Mouse (Mus musculus) ES-E14 (cell line): ENCODE measurements around the gene Tkt. TPM values are rescaled to one million over a fixed set of nuclear protein-coding genes. Genes with fewer than 3 reads are reported as not detected.

Experiments used
- DNase-seq: peaks from one replicate; pipeline ENCODE4 v3.0.0-alpha.2; 2013; ENCODE audit warnings: low read depth, low spot score
- H3K27ac ChIP-seq: 2 replicates; pipeline ENCODE4 v1.5.1; 2012; ENCODE audit warnings: low read depth, mild to moderate bottlenecking, low read length, moderate library complexity, mixed read lengths; ENCODE audit not compliant: poor library complexity, insufficient read depth, severe bottlenecking
- H3K36me3 ChIP-seq: 2 replicates; pipeline ENCODE4 v1.6.1; 2012; ENCODE audit warnings: mild to moderate bottlenecking, low read length, moderate library complexity, mixed read lengths; ENCODE audit not compliant: control insufficient read depth, poor library complexity, insufficient read depth, severe bottlenecking
- H3K4me1 ChIP-seq, 2 experiments: fragments of 150-350 bp in 1 of 2; sonication (generic) in 1 of 2; 2 replicates each; pipeline ENCODE4 v1.6.1; 2012; ENCODE audit warnings: low read length in 2 of 2, mild to moderate bottlenecking in 1 of 2, mixed read lengths in 1 of 2; ENCODE audit not compliant: control insufficient read depth in 2 of 2, insufficient read depth in 2 of 2, poor library complexity in 1 of 2
- H3K4me3 ChIP-seq, 2 experiments: fragments of 150-350 bp in 1 of 2; sonication (generic) in 1 of 2; 2 replicates each; pipeline ENCODE4 v1.5.1; 2012; ENCODE audit warnings: low read length in 2 of 2, low read depth in 1 of 2, mild to moderate bottlenecking in 1 of 2, mixed read lengths in 1 of 2; ENCODE audit not compliant: insufficient read depth in 1 of 2, poor library complexity in 1 of 2, severe bottlenecking in 1 of 2
- H3K9ac ChIP-seq: 2 replicates; pipeline ENCODE4 v1.6.1; 2012; ENCODE audit warnings: low read depth, mild to moderate bottlenecking, low read length, mixed read lengths; ENCODE audit not compliant: poor library complexity, insufficient read depth, severe bottlenecking
- H3K9me3 ChIP-seq: fragments of 150-350 bp; sonication (generic); 2 replicates; pipeline ENCODE4 v1.6.1; 2012; ENCODE audit warnings: low read depth, mild to moderate bottlenecking, low read length; ENCODE audit not compliant: control insufficient read depth, insufficient read depth
- CHD2 ChIP-seq: IDR thresholded peaks from 2 replicates; pipeline ENCODE4 v1.6.1; 2014; ENCODE audit warnings: mild to moderate bottlenecking, low read depth, low read length, inconsistent platforms
- HCFC1 ChIP-seq: IDR thresholded peaks from 2 replicates; pipeline ENCODE4 v1.6.1; 2012; ENCODE audit warnings: low read length, inconsistent platforms, borderline replicate concordance; ENCODE audit not compliant: insufficient read depth
- MAFK ChIP-seq: IDR thresholded peaks from 2 replicates; pipeline ENCODE4 v1.6.1; 2014; ENCODE audit warnings: mild to moderate bottlenecking, low read depth, low read length, inconsistent platforms; ENCODE audit not compliant: insufficient read depth
- ZC3H11A ChIP-seq: IDR thresholded peaks from 2 replicates; pipeline ENCODE4 v1.6.1; 2012; ENCODE audit warnings: low read depth, mild to moderate bottlenecking, inconsistent platforms, low read length, borderline replicate concordance
- ZNF384 ChIP-seq: IDR thresholded peaks from 2 replicates; pipeline ENCODE4 v1.6.1; 2012; ENCODE audit warnings: low read depth, low read length, inconsistent platforms
- in situ Hi-C, 2 experiments: fragments of 600-800 bp; cut with MboI; formaldehyde crosslinking; loops; one replicate each; pipeline ENCODE4 v1.15.1; 2025; ENCODE audit warnings: low sequenced_read_pairs in 2 of 2, inconsistent platforms in 1 of 2; ENCODE audit not compliant: unreplicated experiment in 2 of 2
- total RNA-seq: library from RNA; depleted of rRNA; stranded (reverse); fragments of 300-350 nt; gene quantifications from 2 replicates; pipeline ENCODE4 v1.2.3, GENCODE M21; 2012

Tkt gene
- total RNA-seq, 1 experiment, result 740 TPM

- in situ Hi-C loops, result no loop called here
- H3K36me3 ChIP-seq, result peaks cover 89% of the 10 kb centered on the region
- TF ChIP-seq ZNF384, result no peak
- no peak for TF ChIP-seq HCFC1
- TF ChIP-seq MAFK, result no peak
- no peak for TF ChIP-seq CHD2
- no peak for TF ChIP-seq ZC3H11A
- peaks cover 0 to 12% of the 10 kb centered on the region in 2 experiments; a peak in 2 of 4 replicates for H3K4me1 ChIP-seq
- H3K4me3 ChIP-seq, result no peak overlapping the region
- DNase-seq, result no peak
- no peak overlapping the region for H3K9ac ChIP-seq
- H3K9me3 ChIP-seq, result no peaks in the 10 kb centered on the region
- H3K27ac ChIP-seq, result no peak overlapping the region
These were observed 22.1 kb downstream of the Tkt start for GRCm38 (mm10) chr14:30570303-30570702.

- TF ChIP-seq MAFK, result no peak
- no peak for TF ChIP-seq ZC3H11A
- no peak for TF ChIP-seq ZNF384
- TF ChIP-seq CHD2, result no peak
- TF ChIP-seq HCFC1, result no peak
- H3K9me3 ChIP-seq, result no peaks in the 10 kb centered on the region
- no peak overlapping the region for H3K4me3 ChIP-seq
- H3K4me1 ChIP-seq, result peaks cover 0 to 16% of the 10 kb centered on the region in 2 experiments; a peak in 2 of 4 replicates
- no peak overlapping the region for H3K9ac ChIP-seq
- in situ Hi-C loops, result no loop called here
- DNase-seq, result no peak
- H3K36me3 ChIP-seq, result peaks cover 78% of the 10 kb centered on the region
- H3K27ac ChIP-seq, result no peak overlapping the region
These were observed 24.1 kb downstream of the Tkt start for GRCm38 (mm10) chr14:30572253-30572652.

- H3K9ac ChIP-seq, result no peak overlapping the region
- peaks cover 0 to 16% of the 10 kb centered on the region in 2 experiments; a peak in 2 of 4 replicates for H3K4me1 ChIP-seq
- DNase-seq, result no peak
- H3K27ac ChIP-seq, result no peak overlapping the region
- H3K4me3 ChIP-seq, result no peak overlapping the region
- in situ Hi-C loops, result no loop called here
- H3K36me3 ChIP-seq, result peaks cover 70% of the 10 kb centered on the region
- no peaks in the 10 kb centered on the region for H3K9me3 ChIP-seq
- TF ChIP-seq MAFK (no peak), HCFC1 (no peak), ZC3H11A (no peak), CHD2 (no peak), ZNF384 (no peak)
These were observed 25.1 kb downstream of the Tkt start for GRCm38 (mm10) chr14:30573235-30573634.

- in situ Hi-C loops, result no loop called here
- Histone ChIP-seq H3K9ac (no peak overlapping the region), H3K4me1 (peaks cover 0 to 19% of the 10 kb centered on the region in 2 experiments; a peak in 2 of 4 replicates), H3K36me3 (peaks cover 61% of the 10 kb centered on the region), H3K4me3 (no peak overlapping the region), H3K27ac (no peak overlapping the region), H3K9me3 (no peaks in the 10 kb centered on the region)
- DNase-seq, result peak; percentile 68
- no peak for TF ChIP-seq MAFK
- no peak for TF ChIP-seq HCFC1
- TF ChIP-seq CHD2, result no peak
- TF ChIP-seq ZC3H11A, result peak; percentile 51; the same call in 1 of the 2 replicates
- TF ChIP-seq ZNF384, result no peak
These were observed 25.9 kb downstream of the Tkt start for GRCm38 (mm10) chr14:30573983-30574584.
